Mouse (Mus musculus): ENCODE measurements around the gene Mief1.

- TF ChIP-seq POLR2A (IDR thresholded peaks at IDR 0.05; ENCODE audit: borderline replicate concordance, extremely low read depth, insufficient read depth, insufficient read length, poor library complexity, severe bottlenecking) = no peak
- no peak for TF ChIP-seq CTCF (IDR thresholded peaks at IDR 0.05; ENCODE audit: borderline replicate concordance, extremely low read depth, insufficient read depth, insufficient read length)
Measured at GRCm38 (mm10) chr15:80253530-80253929, 19.7 kb downstream of the Mief1 start.
